Mouse (Mus musculus) heart, postnatal 0 days (tissue): ENCODE measurements at regions not wholly inside any gene's neighbourhood (a gene's known extent, or its start where the extent isn't known, plus 50 kb on each side); places are given as distances from the start of the nearest gene placed in this dataset.

Experiments
- ATAC-seq: fragments of 200-750 bp; cut with Nextera tagmentation; 2 replicates; pipeline ENCODE4 v1.8.0; 2017; ENCODE audit warnings: low read depth, moderate number of reproducible peaks, moderate library complexity; ENCODE audit not compliant: insufficient read depth
- DNase-seq: peaks from one replicate; pipeline ENCODE4 v3.0.0-alpha.2; 2016; ENCODE audit warnings: low spot score
- H3K27ac ChIP-seq: fragments of 300-500 bp; sonication (generic); 2 replicates; pipeline ENCODE4 v1.5.1; 2014; ENCODE audit warnings: low read depth, mild to moderate bottlenecking
- H3K27me3 ChIP-seq: fragments of 300-500 bp; sonication (generic); 2 replicates; pipeline ENCODE4 v1.6.1; 2014; ENCODE audit warnings: low read length, mixed read lengths; ENCODE audit not compliant: control insufficient read depth, insufficient read depth
- H3K36me3 ChIP-seq: fragments of 300-500 bp; sonication (generic); replicated peaks from 2 replicates; pipeline ENCODE4 v1.6.1; 2014; ENCODE audit warnings: low read length, mixed read lengths; ENCODE audit not compliant: control insufficient read depth, insufficient read depth
- H3K4me1 ChIP-seq: fragments of 300-500 bp; sonication (generic); 2 replicates; pipeline ENCODE4 v1.6.1; 2014; ENCODE audit warnings: antibody characterized with exemption; ENCODE audit not compliant: control insufficient read depth, insufficient read depth
- H3K4me2 ChIP-seq: fragments of 300-500 bp; sonication (generic); 2 replicates; pipeline ENCODE4 v1.6.1; 2014; ENCODE audit warnings: low read depth, mild to moderate bottlenecking, low read length, moderate library complexity
- H3K4me3 ChIP-seq: fragments of 300-500 bp; sonication (generic); 2 replicates; pipeline ENCODE4 v1.5.1; 2014; ENCODE audit warnings: low read depth, low read length
- H3K9ac ChIP-seq: fragments of 300-500 bp; sonication (generic); replicated peaks from 2 replicates; pipeline ENCODE4 v1.6.1; 2014; ENCODE audit warnings: low read depth, low read length, mixed read lengths
- H3K9me3 ChIP-seq: fragments of 300-500 bp; sonication (generic); replicated peaks from 2 replicates; pipeline ENCODE4 v1.6.1; 2016; ENCODE audit warnings: low read length; ENCODE audit not compliant: control insufficient read depth
- CTCF ChIP-seq: IDR thresholded peaks from 2 replicates; pipeline ENCODE4 v1.5.1; 2016; ENCODE audit warnings: antibody characterized with exemption, control low read depth, low read depth
- EP300 ChIP-seq: IDR thresholded peaks from 2 replicates; pipeline ENCODE4 v1.6.1; 2016; ENCODE audit warnings: antibody characterized with exemption, low read depth
- whole genome bisulfite sequencing: fragments of 180-500 bp; shearing (Covaris S2); extraction: QIAGEN DNeasy Blood & Tissue Kit; methylation state at CpG from one replicate; pipeline ENCODE4 v1.1.7; 2014; 5-methylcytosine and 5-hydroxymethylcytosine counted together

DNA sequence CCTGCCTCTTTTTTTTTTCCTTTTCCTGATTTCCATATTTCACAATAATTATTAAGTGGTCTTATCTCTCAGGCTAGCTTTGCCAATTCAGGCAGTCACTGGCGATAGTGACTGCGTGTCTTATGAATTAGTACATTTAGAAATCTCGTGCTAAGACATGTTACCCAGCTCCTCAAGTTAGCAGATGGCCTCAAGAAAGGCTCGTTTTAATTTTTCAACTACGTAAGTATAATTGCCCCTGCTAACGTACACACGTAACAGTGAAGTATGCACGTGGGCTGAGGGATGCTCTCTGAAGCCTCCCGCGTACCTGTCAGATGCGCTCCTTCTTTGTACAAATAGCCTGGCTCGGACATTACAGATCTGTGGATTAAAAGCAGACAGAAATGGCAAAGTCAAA lies 366.8 kb downstream of the Vrk1 start:
- no peak overlapping the region for H3K4me2 ChIP-seq
- H3K4me1 ChIP-seq = no peaks in the 10 kb centered on the region
- no peak overlapping the region for H3K9ac ChIP-seq
- TF ChIP-seq CTCF (no peak), EP300 (no peak)
- 81% methylated on average over 12 of the region's 12 CpGs for WGBS
- H3K9me3 ChIP-seq = no peaks in the 10 kb centered on the region
- ATAC-seq (no peak), DNase-seq (no peak)
- 0 out of 2 replicates have a peak, but pooled peaks cover 6% of the 10 kb centered on the region for H3K27me3 ChIP-seq
- no peak overlapping the region for H3K27ac ChIP-seq
- H3K4me3 ChIP-seq = no peak overlapping the region
- H3K36me3 ChIP-seq = no peaks in the 10 kb centered on the region

DNA sequence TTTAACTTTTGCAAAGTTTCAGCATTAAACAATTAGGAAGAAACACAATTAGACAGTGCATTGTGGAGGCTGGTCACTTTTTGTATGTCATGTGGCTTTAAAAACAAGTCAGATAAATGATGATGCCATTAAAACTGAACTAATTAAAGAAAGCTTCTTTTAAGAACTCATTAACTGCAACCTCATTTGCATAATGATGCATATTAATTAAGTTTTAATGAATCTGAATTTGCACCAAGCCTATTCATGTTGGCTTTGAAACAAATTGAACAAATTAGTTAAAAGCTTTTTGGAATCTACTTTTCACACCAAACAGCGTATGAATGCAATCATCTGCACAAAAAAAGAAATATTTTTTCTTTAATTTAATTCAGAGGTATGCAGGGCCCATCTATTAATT lies 367.3 kb downstream of the Vrk1 start:
- Histone ChIP-seq H3K4me1 (no peaks in the 10 kb centered on the region), H3K36me3 (no peaks in the 10 kb centered on the region), H3K9me3 (no peaks in the 10 kb centered on the region), H3K4me2 (no peak overlapping the region), H3K27me3 (0 out of 2 replicates have a peak, but pooled peaks cover 6% of the 10 kb centered on the region), H3K9ac (no peak overlapping the region), H3K27ac (no peak overlapping the region), H3K4me3 (no peak overlapping the region)
- 94% methylated on average over 1 of the region's 1 CpGs for WGBS
- ATAC-seq (no peak), DNase-seq (no peak)
- no peak for TF ChIP-seq CTCF

DNA sequence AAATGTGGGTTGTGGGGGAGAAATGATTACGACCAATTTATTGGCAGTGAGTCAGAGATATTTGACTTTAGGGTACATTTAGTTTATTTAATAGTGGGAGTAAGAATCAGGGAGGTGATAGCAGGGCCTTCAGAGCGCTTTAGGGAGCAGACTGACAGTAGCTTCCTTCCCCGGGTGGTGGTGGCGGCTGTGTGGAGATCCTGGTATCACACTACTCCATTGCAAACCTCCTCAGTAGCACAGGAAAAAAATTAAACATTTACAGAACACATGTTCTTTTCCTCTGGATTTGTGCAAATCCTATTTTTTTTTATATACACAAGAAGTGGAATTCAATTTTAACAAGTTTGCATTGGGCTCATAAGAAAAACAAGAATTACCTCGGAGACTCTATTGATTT lies 367.7 kb downstream of the Vrk1 start:
- no peak overlapping the region for H3K4me2 ChIP-seq
- 71% methylated on average over 5 of the region's 5 CpGs for WGBS
- H3K4me3 ChIP-seq = no peak overlapping the region
- H3K36me3 ChIP-seq = no peaks in the 10 kb centered on the region
- no peak overlapping the region for H3K27ac ChIP-seq
- DNase-seq = no peak
- H3K9me3 ChIP-seq = no peaks in the 10 kb centered on the region
- H3K27me3 ChIP-seq = 0 out of 2 replicates have a peak, but pooled peaks cover 6% of the 10 kb centered on the region
- H3K9ac ChIP-seq = no peak overlapping the region
- ATAC-seq = no peak
- TF ChIP-seq CTCF (no peak), EP300 (no peak)
- H3K4me1 ChIP-seq = no peaks in the 10 kb centered on the region

DNA sequence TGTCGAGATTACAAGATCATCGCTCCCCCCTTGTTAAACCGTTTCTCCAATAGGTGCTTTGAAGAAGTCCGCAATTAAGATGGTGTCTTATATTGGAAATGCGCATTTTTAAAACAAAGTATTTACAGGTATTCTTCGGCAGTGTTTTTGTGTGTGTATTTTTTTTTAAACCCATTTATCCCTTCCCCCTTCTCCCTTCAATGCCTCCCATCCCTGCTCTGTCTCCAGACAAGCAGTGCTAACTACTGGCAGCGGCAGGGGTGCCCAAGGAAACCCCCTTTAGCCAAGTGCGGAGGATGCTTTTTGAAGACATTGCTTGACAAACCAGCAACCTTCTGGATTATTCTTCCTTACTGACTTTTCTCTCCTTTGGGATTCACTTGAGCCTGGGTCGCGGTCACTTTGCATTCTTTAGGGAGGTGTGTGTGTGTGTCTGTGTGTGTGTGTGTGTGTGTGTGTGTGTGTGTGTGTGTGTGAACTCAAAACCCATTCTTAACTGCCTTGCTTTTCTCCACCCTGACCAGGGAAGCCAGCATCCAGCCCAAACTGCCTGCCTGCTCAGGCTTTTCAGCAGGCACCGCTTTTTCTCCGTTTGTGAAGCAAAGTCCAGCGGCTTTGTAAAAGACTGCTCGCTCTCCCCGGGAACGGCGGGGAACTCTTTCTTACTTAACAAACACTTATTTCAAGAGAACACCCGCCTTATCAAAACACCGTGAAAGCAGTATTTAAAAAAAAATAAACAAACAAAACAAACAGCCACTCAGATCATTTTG lies 368.5 kb downstream of the Vrk1 start:
- H3K4me3 ChIP-seq = peak overlapping the region; percentile 28
- 0 out of 2 replicates have a peak, but pooled peaks cover 6% of the 10 kb centered on the region for H3K27me3 ChIP-seq
- TF ChIP-seq EP300 (no peak), CTCF (no peak)
- H3K27ac ChIP-seq = no peak overlapping the region
- no peaks in the 10 kb centered on the region for H3K36me3 ChIP-seq
- H3K9ac ChIP-seq = no peak overlapping the region
- DNase-seq (no peak), ATAC-seq (no peak)
- H3K9me3 ChIP-seq = no peaks in the 10 kb centered on the region
- peak overlapping the region; percentile 58 for H3K4me2 ChIP-seq
- no peaks in the 10 kb centered on the region for H3K4me1 ChIP-seq
- WGBS = 26% methylated on average over 19 of the region's 19 CpGs

DNA sequence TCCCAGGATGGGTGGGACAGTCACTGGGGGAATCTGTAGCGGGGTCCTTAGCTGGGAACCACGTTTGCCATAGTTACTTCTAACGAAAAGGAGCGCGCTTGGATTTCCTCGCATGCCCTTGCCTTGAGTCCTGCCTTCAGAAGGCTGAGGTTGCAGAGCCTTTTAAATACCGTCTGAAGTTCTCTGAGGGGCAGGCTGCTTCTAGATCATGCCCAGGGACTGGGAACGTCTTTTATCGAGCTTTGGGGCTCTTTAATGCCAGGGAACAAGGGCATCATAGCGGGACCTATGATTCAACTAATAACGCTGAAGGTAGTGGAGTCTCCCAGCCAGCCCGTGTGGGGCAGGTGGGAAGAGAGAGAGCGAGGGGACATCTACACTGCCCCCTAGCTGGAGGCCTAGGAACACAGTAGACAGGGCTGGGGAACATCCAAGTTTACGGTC lies 369.1 kb downstream of the Vrk1 start:
- DNase-seq = peak; percentile 9
- Histone ChIP-seq H3K9me3 (no peaks in the 10 kb centered on the region), H3K9ac (no peak overlapping the region), H3K4me2 (peak overlapping the region; percentile 58), H3K4me3 (peak overlapping the region; percentile 28), H3K36me3 (no peaks in the 10 kb centered on the region), H3K4me1 (no peaks in the 10 kb centered on the region), H3K27me3 (0 out of 2 replicates have a peak, but pooled peaks cover 6% of the 10 kb centered on the region), H3K27ac (no peak overlapping the region)
- 5% methylated on average over 14 of the region's 14 CpGs for WGBS
- peak; percentile 47 for TF ChIP-seq CTCF
- no peak for TF ChIP-seq EP300
- ATAC-seq = no peak

DNA sequence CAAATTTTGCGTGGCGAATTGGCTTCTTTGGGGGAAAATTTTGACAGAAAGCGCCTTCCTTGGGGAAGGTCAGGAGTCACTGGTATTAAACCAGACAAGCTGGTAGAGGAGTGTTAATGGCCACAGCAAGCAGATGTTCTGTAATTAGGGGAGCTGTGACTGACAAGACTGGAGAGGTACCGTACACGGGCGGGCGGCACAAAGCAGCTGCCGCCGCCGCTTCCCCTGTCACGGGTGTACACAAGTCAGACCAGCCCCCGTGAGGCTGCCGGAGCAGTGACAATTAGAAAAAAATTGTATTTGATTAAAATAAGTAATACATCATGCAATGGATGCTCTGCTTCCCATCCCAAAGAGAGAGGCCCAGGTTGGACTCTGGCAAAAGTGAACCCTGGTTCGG lies 369.8 kb downstream of the Vrk1 start:
- no peak for TF ChIP-seq EP300
- no peak for TF ChIP-seq CTCF
- Histone ChIP-seq H3K4me2 (no peak overlapping the region), H3K27me3 (0 out of 2 replicates have a peak, but pooled peaks cover 6% of the 10 kb centered on the region), H3K9ac (no peak overlapping the region), H3K27ac (no peak overlapping the region), H3K9me3 (no peaks in the 10 kb centered on the region), H3K4me1 (no peaks in the 10 kb centered on the region), H3K4me3 (no peak overlapping the region), H3K36me3 (no peaks in the 10 kb centered on the region)
- no peak for DNase-seq
- no peak for ATAC-seq
- WGBS = 78% methylated on average over 14 of the region's 14 CpGs
